Mouse (Mus musculus) liver, embryonic 11.5 days (tissue): ENCODE results near the gene Epb41. TPM values are rescaled to one million over a fixed set of nuclear protein-coding genes. Genes with fewer than 3 reads are reported as not detected.

Source experiments
- ATAC-seq: fragments of 200-750 bp; cut with Nextera tagmentation; replicated peaks from 2 replicates; pipeline ENCODE4 v1.8.0; 2017; ENCODE audit warnings: moderate number of reproducible peaks, mild to moderate bottlenecking, moderate TSS enrichment, moderate library complexity; ENCODE audit not compliant: low FRiP score
- DNase-seq: peaks from one replicate; pipeline ENCODE4 v3.0.0-alpha.2; 2017; ENCODE audit warnings: low spot score
- H3K27ac ChIP-seq: fragments of 300-500 bp; sonication (generic); 2 replicates; pipeline ENCODE4 v1.5.1; 2014; ENCODE audit warnings: mild to moderate bottlenecking, low read depth, low read length, control low read depth
- H3K27me3 ChIP-seq: fragments of 300-500 bp; sonication (generic); replicated peaks from 2 replicates; pipeline ENCODE4 v1.6.1; 2014; ENCODE audit warnings: low read length, mixed read lengths; ENCODE audit not compliant: control insufficient read depth, insufficient read depth
- H3K36me3 ChIP-seq: fragments of 300-500 bp; sonication (generic); 2 replicates; pipeline ENCODE4 v1.6.1; 2014; ENCODE audit warnings: mild to moderate bottlenecking, low read length, moderate library complexity, mixed read lengths; ENCODE audit not compliant: control insufficient read depth, insufficient read depth
- H3K4me1 ChIP-seq: fragments of 300-500 bp; sonication (generic); replicated peaks from 2 replicates; pipeline ENCODE4 v1.6.1; 2014; ENCODE audit warnings: low read length, mixed read lengths; ENCODE audit not compliant: control insufficient read depth, insufficient read depth
- H3K4me2 ChIP-seq: fragments of 300-500 bp; sonication (generic); 2 replicates; pipeline ENCODE4 v1.6.1; 2014; ENCODE audit warnings: mild to moderate bottlenecking, control low read depth, moderate library complexity
- H3K4me3 ChIP-seq: fragments of 300-500 bp; sonication (generic); 2 replicates; pipeline ENCODE4 v1.5.1; 2014; ENCODE audit warnings: low read depth, low read length, control low read depth
- H3K9ac ChIP-seq: fragments of 300-500 bp; sonication (generic); 2 replicates; pipeline ENCODE4 v1.6.1; 2014; ENCODE audit warnings: low read depth, low read length, control low read depth
- H3K9me3 ChIP-seq: fragments of 300-500 bp; sonication (generic); 2 replicates; pipeline ENCODE4 v1.6.1; 2016; ENCODE audit warnings: low read length, inconsistent platforms, mixed read lengths; ENCODE audit not compliant: control insufficient read depth
- WGBS: fragments of 180-500 bp; shearing (Covaris S2); extraction: QIAGEN DNeasy Blood & Tissue Kit; methylation state at CpG from one replicate; pipeline ENCODE4 v1.1.7; 2014; 5-methylcytosine and 5-hydroxymethylcytosine counted together
- polyA plus RNA-seq: library from polyadenylated mRNA; unstranded; fragments of >200 nt; fragmentation: Nextera tagmentation; extraction: Ambion mirVana; gene quantifications from 2 replicates; pipeline ENCODE4 v1.2.1, GENCODE M21; 2014

Epb41 gene
- polyA plus RNA-seq, 1 experiment from 2014 or later = 108 TPM

DNA sequence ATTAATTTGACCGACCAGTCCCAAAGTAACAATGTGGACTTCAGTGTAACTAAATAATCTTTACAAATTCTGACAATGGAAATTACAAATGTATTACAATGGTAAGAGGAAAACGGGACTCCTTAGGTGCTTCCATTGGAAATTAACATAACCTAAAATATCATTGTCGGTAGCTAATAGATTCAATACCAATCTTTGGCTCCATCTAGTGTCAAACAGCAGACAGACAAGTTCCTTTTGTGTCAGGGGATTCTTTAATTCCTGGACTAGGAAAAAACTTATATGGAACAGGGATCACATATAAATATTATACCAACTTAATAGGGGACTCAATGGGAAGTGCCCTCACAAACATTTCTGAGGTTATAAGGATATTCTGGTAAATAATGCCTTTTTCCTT lies 26.0 kb upstream of the Epb41 start:
- 48% methylated on average over 3 of the region's 3 CpGs for WGBS
- Histone ChIP-seq H3K4me1 (no peaks in the 10 kb centered on the region), H3K36me3 (no peaks in the 10 kb centered on the region), H3K27ac (no peak overlapping the region), H3K9me3 (no peaks in the 10 kb centered on the region), H3K9ac (no peak overlapping the region), H3K27me3 (no peaks in the 10 kb centered on the region), H3K4me3 (no peak overlapping the region), H3K4me2 (no peak overlapping the region)
- no peak for DNase-seq
- ATAC-seq = no peak

DNA sequence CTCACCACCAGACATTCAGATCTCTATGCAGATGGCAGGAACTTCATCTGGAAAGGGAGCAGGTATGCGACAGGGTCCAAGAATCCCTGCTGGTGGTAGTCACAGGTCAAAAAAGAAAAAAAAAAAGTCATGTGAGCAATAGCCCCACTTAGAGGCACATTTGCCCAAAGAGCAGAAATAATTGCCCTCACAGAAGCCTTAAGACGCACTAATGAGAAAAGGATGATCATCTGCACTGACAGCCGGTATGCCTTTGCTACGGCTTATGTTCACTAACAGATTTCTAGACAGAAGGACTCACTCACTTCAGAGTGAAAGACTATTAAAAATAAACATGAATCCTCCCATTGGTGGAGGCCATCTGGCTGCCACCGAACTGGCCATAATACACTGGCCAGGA lies 24.4 kb upstream of the Epb41 start:
- no peaks in the 10 kb centered on the region for H3K36me3 ChIP-seq
- DNase-seq (no peak), ATAC-seq (no peak)
- H3K27me3 ChIP-seq = no peaks in the 10 kb centered on the region
- H3K4me1 ChIP-seq = no peaks in the 10 kb centered on the region
- no peak overlapping the region for H3K27ac ChIP-seq
- H3K9ac ChIP-seq = no peak overlapping the region
- no peaks in the 10 kb centered on the region for H3K9me3 ChIP-seq
- H3K4me3 ChIP-seq = no peak overlapping the region
- 81% methylated on average over 5 of the region's 5 CpGs for WGBS
- no peak overlapping the region for H3K4me2 ChIP-seq

- no peak for ATAC-seq
- H3K27ac ChIP-seq = no peak overlapping the region
Observed at GRCm38 (mm10) chr4:132095043-132095442, 19.9 kb upstream of the Epb41 start.

GRCm38 (mm10) chr4:132093928-132094327 lies 18.8 kb upstream of the Epb41 start:
- Histone ChIP-seq H3K4me2 (no peak overlapping the region), H3K27me3 (no peaks in the 10 kb centered on the region), H3K36me3 (no peaks in the 10 kb centered on the region), H3K27ac (no peak overlapping the region), H3K9me3 (no peaks in the 10 kb centered on the region), H3K4me1 (no peaks in the 10 kb centered on the region), H3K4me3 (no peak overlapping the region), H3K9ac (no peak overlapping the region)
- 86% methylated on average over 5 of the region's 5 CpGs for WGBS
- DNase-seq (no peak), ATAC-seq (no peak)

More at GRCm38 (mm10) chr4:132095043-132095442, 19.9 kb upstream of the Epb41 start:
- 61% methylated on average over 7 of the region's 7 CpGs for WGBS
- Histone ChIP-seq H3K9me3 (no peaks in the 10 kb centered on the region), H3K9ac (no peak overlapping the region), H3K4me2 (no peak overlapping the region), H3K27me3 (no peaks in the 10 kb centered on the region), H3K4me1 (no peaks in the 10 kb centered on the region), H3K36me3 (no peaks in the 10 kb centered on the region), H3K4me3 (no peak overlapping the region)
- DNase-seq = no peak

DNA sequence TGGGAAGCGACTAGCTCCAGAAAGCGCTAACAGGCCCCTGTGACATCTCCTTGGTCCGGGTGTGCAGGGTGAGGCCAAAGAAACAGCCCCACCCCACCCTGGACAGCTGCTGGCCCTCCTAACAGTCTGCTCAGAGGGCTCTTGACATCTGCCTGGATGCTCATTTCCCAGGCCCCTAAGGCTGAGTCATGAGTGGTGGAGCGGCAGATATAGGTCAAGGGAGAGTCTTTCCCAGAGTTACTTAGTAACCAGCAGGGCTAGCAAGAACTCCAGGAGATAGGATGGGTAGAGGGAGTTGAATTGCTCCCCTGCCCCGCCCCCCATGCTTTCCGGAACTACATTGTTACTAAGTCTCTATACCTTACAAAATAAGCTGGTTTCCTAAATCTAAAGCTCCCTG lies 18.0 kb upstream of the Epb41 start:
- ATAC-seq = no peak
- Histone ChIP-seq H3K4me1 (no peaks in the 10 kb centered on the region), H3K9ac (no peak overlapping the region), H3K4me2 (no peak overlapping the region), H3K27me3 (no peaks in the 10 kb centered on the region), H3K9me3 (no peaks in the 10 kb centered on the region), H3K36me3 (no peaks in the 10 kb centered on the region), H3K4me3 (no peak overlapping the region), H3K27ac (no peak overlapping the region)
- no peak for DNase-seq
- WGBS = 69% methylated on average over 6 of the region's 6 CpGs

DNA sequence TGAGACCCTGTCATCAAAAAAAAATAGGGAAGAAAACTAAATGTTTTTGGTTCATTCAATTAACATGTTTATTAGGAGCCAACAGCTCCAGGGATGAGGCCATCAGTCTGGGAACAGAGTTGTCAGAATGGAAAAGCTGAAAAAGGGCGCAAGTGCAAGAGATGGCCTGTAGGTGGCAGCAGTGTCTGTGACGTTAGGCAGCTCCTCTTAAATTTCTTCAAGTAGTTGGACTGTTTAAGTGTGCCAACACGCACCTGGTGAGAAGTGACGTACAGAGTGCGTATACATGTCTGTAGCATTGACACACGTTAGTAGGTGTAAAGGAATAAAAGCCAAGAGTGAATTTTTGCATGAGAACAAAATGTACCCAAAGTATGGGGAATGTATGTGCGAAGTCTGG lies 13.8 kb upstream of the Epb41 start:
- DNase-seq = no peak
- no peak for ATAC-seq
- WGBS = 21% methylated on average over 7 of the region's 7 CpGs

DNA sequence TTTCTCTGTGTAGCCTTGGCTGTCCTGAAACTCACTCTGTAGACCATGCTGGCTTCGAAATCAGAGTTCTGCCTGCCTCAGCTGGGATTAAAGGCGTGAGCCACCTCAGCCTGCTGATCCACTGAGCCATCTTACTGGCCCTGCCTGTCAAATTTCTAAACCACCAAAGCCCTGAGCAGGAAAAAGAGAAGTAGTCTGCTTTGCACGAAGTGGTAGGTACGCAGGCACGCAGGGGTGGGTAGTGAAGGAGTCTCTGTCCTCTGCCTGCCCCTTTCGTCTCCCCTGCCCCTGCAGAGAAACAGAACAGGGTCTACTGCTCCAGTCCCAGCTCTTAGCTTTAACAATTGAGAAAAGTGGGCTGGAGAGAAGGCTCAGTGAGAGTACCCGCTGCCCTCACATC lies 10.0 kb upstream of the Epb41 start:
- no peak overlapping the region for H3K27ac ChIP-seq
- no peaks in the 10 kb centered on the region for H3K27me3 ChIP-seq
- WGBS = 62% methylated on average over 7 of the region's 7 CpGs
- DNase-seq (no peak), ATAC-seq (no peak)
- no peak overlapping the region for H3K4me2 ChIP-seq
- no peaks in the 10 kb centered on the region for H3K36me3 ChIP-seq
- H3K9me3 ChIP-seq = no peaks in the 10 kb centered on the region
- H3K9ac ChIP-seq = no peak overlapping the region
- H3K4me3 ChIP-seq = no peak overlapping the region
- H3K4me1 ChIP-seq = no peaks in the 10 kb centered on the region

More for the DNA sequence above, 13.8 kb upstream of the Epb41 start:
- Histone ChIP-seq H3K27ac (no peak overlapping the region), H3K36me3 (no peaks in the 10 kb centered on the region), H3K4me1 (no peaks in the 10 kb centered on the region), H3K4me3 (no peak overlapping the region), H3K4me2 (no peak overlapping the region), H3K9me3 (no peaks in the 10 kb centered on the region), H3K9ac (no peak overlapping the region), H3K27me3 (no peaks in the 10 kb centered on the region)

DNA sequence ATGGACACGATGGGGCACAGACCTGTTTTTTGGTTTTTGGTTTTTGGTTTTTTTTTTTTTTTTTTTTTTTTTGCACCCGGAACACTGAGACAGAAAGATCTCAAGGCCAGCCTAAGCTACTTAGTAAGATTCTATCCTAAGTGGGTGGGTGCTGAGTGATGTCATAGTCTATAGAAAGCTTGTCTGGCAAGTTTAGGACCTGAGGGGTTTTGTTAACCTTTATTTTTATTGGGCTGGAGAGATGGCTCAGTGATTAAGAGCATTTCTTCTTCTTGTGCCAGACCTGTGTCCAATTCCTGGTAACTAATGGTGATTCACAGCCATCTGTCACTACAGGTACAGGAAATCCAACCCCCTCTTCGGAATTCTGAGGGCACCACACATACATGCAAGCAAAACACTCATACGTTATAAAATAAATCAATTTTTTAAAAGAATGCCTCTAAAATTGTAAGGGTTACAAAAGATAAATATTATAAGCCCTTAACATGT lies 5.4 kb upstream of the Epb41 start:
- H3K4me2 ChIP-seq = no peak overlapping the region
- 62% methylated on average over 4 of the region's 4 CpGs for WGBS
- no peak for ATAC-seq
- H3K27me3 ChIP-seq = no peaks in the 10 kb centered on the region
- no peak overlapping the region for H3K27ac ChIP-seq
- DNase-seq = no peak
- no peaks in the 10 kb centered on the region for H3K9me3 ChIP-seq
- H3K9ac ChIP-seq = no peak overlapping the region
- H3K36me3 ChIP-seq = no peaks in the 10 kb centered on the region
- H3K4me3 ChIP-seq = no peak overlapping the region
- peaks cover 26% of the 10 kb centered on the region for H3K4me1 ChIP-seq

DNA sequence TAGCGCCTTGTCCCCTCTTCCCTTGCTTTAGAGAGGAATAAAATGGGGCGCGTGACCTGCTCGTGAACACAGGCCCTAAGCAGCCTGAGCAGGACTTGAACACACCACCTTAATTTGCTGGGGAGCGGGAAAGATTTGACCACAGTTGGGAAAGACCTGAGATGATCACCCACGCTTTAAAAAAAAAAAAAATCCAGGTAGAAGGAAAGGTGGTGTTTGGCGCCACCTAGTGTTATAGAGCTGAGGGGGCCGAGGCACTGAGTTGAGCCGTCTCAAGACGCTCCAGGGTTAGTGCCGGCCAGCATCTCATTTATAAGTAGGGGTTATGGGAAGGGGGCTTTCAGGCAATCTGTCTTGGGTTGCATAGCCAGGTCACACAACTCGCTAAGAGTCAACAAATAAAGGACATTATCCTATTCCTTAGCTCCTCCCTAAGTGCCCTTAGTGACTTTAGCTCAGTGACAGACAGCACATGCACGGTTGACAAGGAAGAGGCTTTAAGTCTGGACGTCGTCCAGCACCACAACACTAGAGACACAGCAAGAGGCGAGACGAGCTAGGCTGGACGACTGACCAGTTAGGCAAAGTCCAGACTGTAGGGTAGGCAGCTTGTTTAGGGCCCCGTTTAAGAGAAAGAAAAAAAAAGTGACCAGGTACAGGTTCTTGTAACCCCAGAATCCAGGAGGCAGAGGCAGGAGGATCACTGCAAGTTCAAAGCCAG lies 4.6 kb upstream of the Epb41 start:
- Histone ChIP-seq H3K27me3 (no peaks in the 10 kb centered on the region), H3K9me3 (no peaks in the 10 kb centered on the region), H3K4me3 (no peak overlapping the region), H3K27ac (no peak overlapping the region), H3K4me2 (peak overlapping the region; percentile 26; the same call in 1 of the 2 replicates), H3K9ac (no peak overlapping the region), H3K4me1 (peaks cover 30% of the 10 kb centered on the region), H3K36me3 (no peaks in the 10 kb centered on the region)
- WGBS = 14% methylated on average over 19 of the region's 19 CpGs
- ATAC-seq (no peak), DNase-seq (peak; percentile 69)
